Mouse (Mus musculus) bone marrow, adult 2 months (tissue): ENCODE results near the gene Dcdc2c.

Experiments
- CTCF ChIP-seq: fragments of 200-500 bp; IDR thresholded peaks from 2 replicates; pipeline ENCODE4 v1.5.1; 2011; ENCODE audit warnings: low read length, control low read depth; ENCODE audit not compliant: control insufficient read depth, insufficient read depth
- POLR2A ChIP-seq: fragments of 200-500 bp; IDR thresholded peaks from 2 replicates; pipeline ENCODE4 v1.6.1; 2011; ENCODE audit warnings: low read depth, mild to moderate bottlenecking, control low read depth, low read length, borderline replicate concordance; ENCODE audit not compliant: control insufficient read depth

GRCm38 (mm10) chr12:28598526-28598991 lies 46.4 kb upstream of the Dcdc2c start:
- TF ChIP-seq CTCF (no peak), POLR2A (no peak)
